Mouse (Mus musculus) embryonic facial prominence, embryonic 14.5 days (tissue): ENCODE data around the gene Ephb2. TPM values are rescaled to one million over a fixed set of nuclear protein-coding genes. Genes with fewer than 3 reads are reported as not detected.
A peak's percentile ranks its signal among the peaks of the same experiment; 100 is the strongest.

Experiments
- ATAC-seq: fragments of 200-750 bp; cut with Nextera tagmentation; 2 replicates; pipeline ENCODE4 v1.8.0; 2017; ENCODE audit warnings: low read depth, moderate number of reproducible peaks, moderate TSS enrichment
- DNase-seq: peaks from one replicate; pipeline ENCODE4 v3.0.0-alpha.2; 2015; ENCODE audit warnings: low spot score
- H3K27ac ChIP-seq: fragments of 300-500 bp; sonication (generic); replicated peaks from 2 replicates; pipeline ENCODE4 v1.5.1; 2014; ENCODE audit warnings: low read depth, mild to moderate bottlenecking, low read length, moderate library complexity
- H3K27me3 ChIP-seq: fragments of 300-500 bp; sonication (generic); replicated peaks from 2 replicates; pipeline ENCODE4 v1.6.1; 2014; ENCODE audit warnings: low read length; ENCODE audit not compliant: control insufficient read depth, insufficient read depth
- H3K36me3 ChIP-seq: fragments of 300-500 bp; sonication (generic); 2 replicates; pipeline ENCODE4 v1.6.1; 2014; ENCODE audit warnings: low read length, mixed read lengths; ENCODE audit not compliant: control insufficient read depth, insufficient read depth
- H3K4me1 ChIP-seq: fragments of 300-500 bp; sonication (generic); 2 replicates; pipeline ENCODE4 v1.6.1; 2014; ENCODE audit warnings: antibody characterized with exemption, low read length; ENCODE audit not compliant: control insufficient read depth, insufficient read depth
- H3K4me2 ChIP-seq: fragments of 300-500 bp; sonication (generic); 2 replicates; pipeline ENCODE4 v1.6.1; 2014; ENCODE audit warnings: low read depth, mild to moderate bottlenecking, low read length, moderate library complexity, mixed read lengths
- H3K4me3 ChIP-seq: fragments of 300-500 bp; sonication (generic); 2 replicates; pipeline ENCODE4 v1.5.1; 2014; ENCODE audit warnings: low read depth, mild to moderate bottlenecking, low read length
- H3K9ac ChIP-seq: fragments of 300-500 bp; sonication (generic); 2 replicates; pipeline ENCODE4 v1.6.1; 2014; ENCODE audit warnings: low read depth, mild to moderate bottlenecking, low read length, moderate library complexity, mixed read lengths
- H3K9me3 ChIP-seq: fragments of 300-500 bp; sonication (generic); 2 replicates; pipeline ENCODE4 v1.6.1; 2016; ENCODE audit warnings: low read length; ENCODE audit not compliant: control insufficient read depth
- WGBS: fragments of 180-500 bp; shearing (Covaris S2); extraction: QIAGEN DNeasy Blood & Tissue Kit; methylation state at CpG from one replicate; pipeline ENCODE4 v1.1.7; 2014; 5-methylcytosine and 5-hydroxymethylcytosine counted together
- polyA plus RNA-seq: library from polyadenylated mRNA; unstranded; fragments of >200 nt; fragmentation: Nextera tagmentation; extraction: Ambion mirVana; gene quantifications from 2 replicates; pipeline ENCODE4 v1.2.1, GENCODE M21; 2014

The Ephb2 gene
- polyA plus RNA-seq, 1 experiment from 2014 or later: 14.9 TPM

GRCm38 (mm10) chr4:136701236-136701635 lies 134.6 kb downstream of the Ephb2 start:
- Histone ChIP-seq H3K9ac (no peak overlapping the region), H3K36me3 (no peaks in the 10 kb centered on the region), H3K9me3 (no peaks in the 10 kb centered on the region), H3K4me1 (no peaks in the 10 kb centered on the region), H3K27ac (no peak overlapping the region), H3K4me3 (no peak overlapping the region), H3K4me2 (no peak overlapping the region), H3K27me3 (no peaks in the 10 kb centered on the region)
- DNase-seq (no peak), ATAC-seq (no peak)
- WGBS: 92% methylated on average over 11 of the region's 11 CpGs

- Histone ChIP-seq H3K36me3 (peaks cover 19% of the 10 kb centered on the region), H3K27ac (no peak overlapping the region), H3K4me2 (no peak overlapping the region), H3K27me3 (no peaks in the 10 kb centered on the region), H3K9ac (no peak overlapping the region), H3K4me1 (no peaks in the 10 kb centered on the region), H3K4me3 (no peak overlapping the region), H3K9me3 (no peaks in the 10 kb centered on the region)
- DNase-seq (no peak), ATAC-seq (no peak)
- 64% methylated on average over 7 of the region's 7 CpGs for WGBS
Observed at GRCm38 (mm10) chr4:136699084-136699450, 136.7 kb downstream of the Ephb2 start.

- WGBS: 78% methylated on average over 11 of the region's 11 CpGs
Observed at GRCm38 (mm10) chr4:136698404-136699083, 137.2 kb downstream of the Ephb2 start.

GRCm38 (mm10) chr4:136697325-136697724 lies 138.5 kb downstream of the Ephb2 start:
- Histone ChIP-seq H3K36me3 (peaks cover 35% of the 10 kb centered on the region), H3K4me2 (no peak overlapping the region), H3K27ac (no peak overlapping the region), H3K4me3 (no peak overlapping the region), H3K4me1 (no peaks in the 10 kb centered on the region), H3K9ac (no peak overlapping the region), H3K9me3 (no peaks in the 10 kb centered on the region), H3K27me3 (no peaks in the 10 kb centered on the region)
- WGBS: 90% methylated on average over 6 of the region's 6 CpGs
- DNase-seq (no peak), ATAC-seq (no peak)

More at GRCm38 (mm10) chr4:136698404-136699083, 137.2 kb downstream of the Ephb2 start:
- peaks cover 24% of the 10 kb centered on the region for H3K36me3 ChIP-seq
- no peaks in the 10 kb centered on the region for H3K9me3 ChIP-seq
- no peak overlapping the region for H3K9ac ChIP-seq
- no peak overlapping the region for H3K27ac ChIP-seq
- H3K4me2 ChIP-seq: no peak overlapping the region
- H3K4me3 ChIP-seq: no peak overlapping the region
- no peak for DNase-seq
- no peaks in the 10 kb centered on the region for H3K4me1 ChIP-seq
- no peaks in the 10 kb centered on the region for H3K27me3 ChIP-seq
- ATAC-seq: no peak

GRCm38 (mm10) chr4:136696381-136696925 lies 139.3 kb downstream of the Ephb2 start:
- 0 out of 2 replicates have a peak, but pooled peaks have one; percentile 53 for ATAC-seq
- Histone ChIP-seq H3K36me3 (peaks cover 44% of the 10 kb centered on the region), H3K4me1 (no peaks in the 10 kb centered on the region), H3K9me3 (no peaks in the 10 kb centered on the region), H3K9ac (no peak overlapping the region), H3K4me3 (no peak overlapping the region), H3K4me2 (no peak overlapping the region), H3K27ac (no peak overlapping the region), H3K27me3 (no peaks in the 10 kb centered on the region)
- no peak for DNase-seq
- WGBS: 25% methylated on average over 5 of the region's 5 CpGs

- Histone ChIP-seq H3K27me3 (no peaks in the 10 kb centered on the region), H3K4me1 (no peaks in the 10 kb centered on the region), H3K4me2 (no peak overlapping the region), H3K36me3 (peaks cover 48% of the 10 kb centered on the region), H3K9me3 (no peaks in the 10 kb centered on the region), H3K4me3 (no peak overlapping the region), H3K9ac (no peak overlapping the region), H3K27ac (no peak overlapping the region)
- ATAC-seq (no peak), DNase-seq (no peak)
- WGBS: 97% methylated on average over 9 of the region's 9 CpGs
Observed at GRCm38 (mm10) chr4:136695696-136696095, 140.1 kb downstream of the Ephb2 start.

GRCm38 (mm10) chr4:136690034-136690433 lies 145.8 kb downstream of the Ephb2 start:
- Histone ChIP-seq H3K9me3 (no peaks in the 10 kb centered on the region), H3K4me1 (0 out of 2 replicates have a peak, but pooled peaks cover 6% of the 10 kb centered on the region), H3K36me3 (peaks cover 49% of the 10 kb centered on the region), H3K9ac (no peak overlapping the region), H3K27me3 (no peaks in the 10 kb centered on the region), H3K4me3 (no peak overlapping the region), H3K27ac (no peak overlapping the region), H3K4me2 (no peak overlapping the region)
- 0 out of 2 replicates have a peak, but pooled peaks have one; percentile 19 for ATAC-seq
- no peak for DNase-seq
- 83% methylated on average over 12 of the region's 12 CpGs for WGBS

- Histone ChIP-seq H3K4me2 (no peak overlapping the region), H3K4me3 (no peak overlapping the region), H3K27ac (no peak overlapping the region), H3K9ac (no peak overlapping the region), H3K36me3 (peaks cover 36% of the 10 kb centered on the region), H3K4me1 (0 out of 2 replicates have a peak, but pooled peaks cover 6% of the 10 kb centered on the region), H3K27me3 (no peaks in the 10 kb centered on the region), H3K9me3 (no peaks in the 10 kb centered on the region)
- ATAC-seq (no peak), DNase-seq (no peak)
- 59% methylated on average over 4 of the region's 4 CpGs for WGBS
Observed at GRCm38 (mm10) chr4:136688113-136688512, 147.7 kb downstream of the Ephb2 start.

- no peak overlapping the region for H3K9ac ChIP-seq
- WGBS: 21% methylated on average over 10 of the region's 10 CpGs
- no peaks in the 10 kb centered on the region for H3K27me3 ChIP-seq
- H3K4me1 ChIP-seq: 0 out of 2 replicates have a peak, but pooled peaks cover 6% of the 10 kb centered on the region
- peaks cover 14% of the 10 kb centered on the region; the same call in 1 of the 2 replicates for H3K36me3 ChIP-seq
- peak; percentile 63 for DNase-seq
- H3K9me3 ChIP-seq: no peaks in the 10 kb centered on the region
- no peak overlapping the region for H3K4me3 ChIP-seq
- peak; percentile 53 for ATAC-seq
- no peak overlapping the region for H3K4me2 ChIP-seq
- H3K27ac ChIP-seq: no peak overlapping the region
Observed at GRCm38 (mm10) chr4:136685431-136685869, 150.3 kb downstream of the Ephb2 start.
